Mouse (Mus musculus) bone marrow, adult 2 months (tissue): ENCODE measurements around the gene Satb1. TPM values are rescaled to one million over a fixed set of nuclear protein-coding genes. Genes with fewer than 3 reads are reported as not detected.
A peak's percentile ranks its signal among the peaks of the same experiment; 100 is the strongest.

Source experiments
- H3K27ac ChIP-seq: fragments of 200-500 bp; 2 replicates; pipeline ENCODE4 v1.5.1; 2012; ENCODE audit warnings: low read depth, mild to moderate bottlenecking, control low read depth, inconsistent platforms, low read length; ENCODE audit not compliant: control insufficient read depth, poor library complexity, insufficient read depth
- H3K4me1 ChIP-seq: fragments of 200-500 bp; 2 replicates; pipeline ENCODE4 v1.6.1; 2011; ENCODE audit warnings: low read length; ENCODE audit not compliant: control insufficient read depth, insufficient read depth
- H3K4me3 ChIP-seq: fragments of 200-500 bp; replicated peaks from 2 replicates; pipeline ENCODE3; 2011; ENCODE audit warnings: mild to moderate bottlenecking, low read depth, low read length, control low read depth; ENCODE audit not compliant: control insufficient read depth
- CTCF ChIP-seq: fragments of 200-500 bp; IDR thresholded peaks from 2 replicates; pipeline ENCODE4 v1.5.1; 2011; ENCODE audit warnings: low read length, control low read depth; ENCODE audit not compliant: control insufficient read depth, insufficient read depth
- POLR2A ChIP-seq: fragments of 200-500 bp; IDR thresholded peaks from 2 replicates; pipeline ENCODE4 v1.6.1; 2011; ENCODE audit warnings: low read depth, mild to moderate bottlenecking, control low read depth, low read length, borderline replicate concordance; ENCODE audit not compliant: control insufficient read depth
- WGBS: fragments of 180-500 bp; shearing (Covaris S2); methylation state at CpG from one replicate; pipeline ENCODE4 v1.1.7; 2018; 5-methylcytosine and 5-hydroxymethylcytosine counted together
- polyA plus RNA-seq: library from polyadenylated mRNA; stranded (reverse); fragments of >200 nt; gene quantifications from 2 replicates; pipeline ENCODE4 v1.2.4, GENCODE M21; 2011; ENCODE audit warnings: low replicate concordance; ENCODE audit not compliant: missing spikeins, insufficient read depth, insufficient read length

Gene Satb1
- polyA plus RNA-seq, 1 experiment, result 17.5 TPM

DNA sequence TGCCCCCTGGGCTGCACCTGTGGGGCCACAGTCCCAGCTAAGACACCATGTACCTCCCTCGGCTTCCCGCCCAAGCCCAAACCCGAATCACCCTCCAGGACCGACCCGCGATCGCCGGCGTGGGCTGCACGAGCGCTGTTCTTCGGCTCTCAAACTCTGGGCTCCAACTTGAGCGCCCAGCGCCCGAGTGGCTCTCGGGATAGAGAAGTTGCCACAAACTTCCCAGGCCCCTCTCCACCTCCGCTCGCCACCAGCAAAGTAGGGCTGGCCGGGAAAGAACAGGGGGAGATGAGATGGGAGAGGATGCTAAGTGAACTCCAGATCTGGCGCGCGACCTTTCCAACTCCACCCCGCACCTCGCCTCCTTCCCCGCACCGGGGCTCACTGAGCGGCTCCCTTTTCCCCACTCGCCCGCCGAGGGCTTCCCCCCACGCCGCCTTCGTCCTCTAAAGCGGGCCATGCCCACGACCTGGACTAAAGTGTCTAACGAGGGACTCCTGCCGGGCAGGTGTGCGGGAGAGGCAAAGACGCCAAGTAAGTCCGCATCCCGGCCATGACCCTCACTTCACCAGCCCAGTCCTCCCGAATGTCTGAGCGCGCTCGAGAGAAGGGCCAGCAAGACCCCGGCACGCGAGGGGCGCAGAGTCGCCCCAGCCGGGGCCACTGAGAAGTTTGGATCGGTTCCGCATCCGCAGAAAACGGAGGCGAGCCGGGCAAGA lies 1.2 kb downstream of the Satb1 start:
- WGBS, result under 1% methylated on average over 57 of the region's 57 CpGs

DNA sequence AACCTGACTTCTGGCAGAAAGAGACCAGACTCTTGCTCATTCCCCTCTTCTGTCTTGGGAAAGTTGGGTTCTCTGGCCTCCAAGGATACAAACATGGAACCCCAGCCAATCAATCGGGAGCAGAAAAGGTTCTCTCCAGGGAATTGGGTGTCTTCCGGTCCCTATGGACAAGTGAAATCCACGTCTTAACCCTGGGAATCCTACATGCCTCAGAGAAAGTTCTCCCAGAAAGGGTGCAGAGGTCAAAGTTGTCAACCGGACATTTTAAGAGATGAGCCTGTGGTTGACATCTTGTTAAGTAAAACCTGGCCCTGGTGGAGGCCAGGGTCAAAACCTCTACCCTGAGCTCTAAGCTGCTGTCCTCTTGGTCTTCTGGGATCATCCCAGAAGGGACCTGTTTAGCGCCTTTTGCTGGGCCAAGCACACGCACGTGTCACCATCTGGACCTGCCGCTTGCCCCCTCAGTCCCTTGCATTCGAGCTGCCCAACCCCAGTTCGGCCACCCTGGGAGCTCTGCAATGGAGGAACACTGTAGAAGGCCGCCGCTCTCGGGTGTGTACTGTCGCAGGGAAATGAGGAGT lies 1.9 kb downstream of the Satb1 start:
- WGBS, result 14% methylated on average over 14 of the region's 14 CpGs
- peak overlapping the region; percentile 92 for H3K27ac ChIP-seq
- TF ChIP-seq POLR2A (no peak), CTCF (no peak)
- no peaks in the 10 kb centered on the region; the same call in none of the 2 replicates for H3K4me1 ChIP-seq
- H3K4me3 ChIP-seq, result peak overlapping the region; percentile 94

More for the DNA sequence above, 1.2 kb downstream of the Satb1 start:
- TF ChIP-seq POLR2A, result no peak
- Histone ChIP-seq H3K27ac (peak overlapping the region; percentile 92), H3K4me3 (peak overlapping the region; percentile 94), H3K4me1 (no peaks in the 10 kb centered on the region; the same call in none of the 2 replicates)

DNA sequence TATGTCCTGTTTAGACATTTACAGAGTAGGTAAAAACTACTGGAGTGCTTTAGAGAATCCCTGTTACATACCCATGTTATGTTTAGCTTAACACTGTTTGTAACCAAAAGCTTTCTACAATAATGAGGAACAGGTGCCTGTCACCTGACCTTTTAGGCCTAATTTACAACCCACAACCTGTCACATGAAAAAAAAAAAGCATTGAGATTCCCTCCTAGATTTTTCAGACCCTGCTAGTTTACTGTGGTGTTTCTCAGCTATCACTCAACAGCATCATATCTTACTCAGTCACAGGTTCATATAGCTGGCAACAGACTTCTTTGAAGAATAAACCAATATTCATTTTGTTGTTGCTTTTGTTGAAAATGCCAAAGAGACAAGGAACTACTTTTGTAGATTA lies 3.7 kb downstream of the Satb1 start:
- H3K4me3 ChIP-seq, result no peak overlapping the region
- no peak for TF ChIP-seq CTCF
- no peak for TF ChIP-seq POLR2A
- no peak overlapping the region for H3K27ac ChIP-seq
- H3K4me1 ChIP-seq, result no peaks in the 10 kb centered on the region; the same call in none of the 2 replicates

DNA sequence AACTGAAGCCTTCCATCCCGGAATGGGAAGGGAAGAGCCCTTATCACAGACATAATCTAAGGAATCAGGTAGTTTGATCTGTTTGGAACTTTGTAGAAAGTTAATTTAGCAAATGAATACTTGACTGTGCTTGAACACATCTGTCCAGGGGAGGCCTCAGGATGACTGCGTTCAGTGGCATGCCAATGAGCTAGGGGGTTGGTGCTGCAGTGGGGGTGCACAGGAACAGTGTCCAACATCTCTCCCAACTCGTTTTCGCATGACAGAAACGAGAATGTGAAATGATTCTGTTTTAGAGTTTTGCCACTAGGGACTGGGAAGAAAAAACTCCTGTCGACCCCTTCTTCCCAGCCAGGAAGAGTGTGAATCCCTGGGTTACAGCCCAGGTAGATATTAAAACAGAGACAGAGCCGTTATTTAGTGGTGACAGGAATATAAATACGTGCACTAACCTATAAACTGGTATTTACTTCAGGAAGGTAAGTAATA lies 5.1 kb downstream of the Satb1 start:
- WGBS, result 52% methylated on average over 8 of the region's 8 CpGs
- no peak overlapping the region for H3K4me3 ChIP-seq
- no peak overlapping the region for H3K27ac ChIP-seq
- H3K4me1 ChIP-seq, result no peaks in the 10 kb centered on the region; the same call in 1 of the 2 replicates
- TF ChIP-seq CTCF (no peak), POLR2A (no peak)

DNA sequence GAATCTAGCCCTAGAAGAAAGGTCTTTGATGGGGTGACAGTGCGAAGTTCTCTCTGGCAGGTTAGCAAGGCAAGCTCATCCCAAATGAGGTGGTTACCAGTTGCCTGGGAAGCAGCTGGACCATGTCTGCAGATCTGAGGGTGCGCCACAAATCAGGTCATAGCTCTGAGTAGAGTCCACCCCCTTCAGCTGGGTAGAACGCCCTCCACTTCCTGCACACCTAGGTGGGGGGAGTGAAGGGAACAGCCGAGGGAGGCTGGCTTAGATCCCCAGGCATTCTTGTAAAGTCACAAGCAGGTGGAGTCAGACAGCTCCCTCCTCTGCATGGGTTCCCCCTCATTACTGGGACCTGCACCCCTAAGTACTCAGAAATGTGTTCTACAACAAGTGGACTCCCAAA lies 6.6 kb downstream of the Satb1 start:
- no peak for TF ChIP-seq POLR2A
- no peak for TF ChIP-seq CTCF
- Histone ChIP-seq H3K4me3 (no peak overlapping the region), H3K4me1 (no peaks in the 10 kb centered on the region; the same call in 1 of the 2 replicates), H3K27ac (no peak overlapping the region)
- WGBS, result 52% methylated on average over 4 of the region's 4 CpGs

DNA sequence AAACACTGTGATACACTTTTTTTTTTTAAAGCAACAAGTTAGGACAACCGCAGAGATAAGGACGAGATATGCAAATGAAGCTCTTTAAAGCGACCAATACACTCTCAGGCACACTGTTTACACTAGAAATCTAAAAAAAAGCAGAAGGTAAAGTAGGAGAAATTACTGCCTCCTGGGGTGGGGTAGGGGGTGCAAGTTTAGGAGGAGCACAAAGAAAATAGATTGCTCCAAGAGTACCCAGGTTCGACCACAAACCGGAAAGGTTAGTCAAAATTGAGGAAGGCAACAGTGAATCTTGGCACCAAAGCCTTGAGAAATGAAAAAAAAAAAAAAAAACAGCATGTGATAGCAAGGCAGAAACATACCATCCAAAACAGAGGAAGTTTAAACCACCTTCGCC lies 18.8 kb downstream of the Satb1 start:
- 1% methylated on average over 6 of the region's 6 CpGs for WGBS
- Histone ChIP-seq H3K4me3 (no peak overlapping the region), H3K27ac (no peak overlapping the region), H3K4me1 (no peaks in the 10 kb centered on the region)
- TF ChIP-seq POLR2A, result no peak
- no peak for TF ChIP-seq CTCF

DNA sequence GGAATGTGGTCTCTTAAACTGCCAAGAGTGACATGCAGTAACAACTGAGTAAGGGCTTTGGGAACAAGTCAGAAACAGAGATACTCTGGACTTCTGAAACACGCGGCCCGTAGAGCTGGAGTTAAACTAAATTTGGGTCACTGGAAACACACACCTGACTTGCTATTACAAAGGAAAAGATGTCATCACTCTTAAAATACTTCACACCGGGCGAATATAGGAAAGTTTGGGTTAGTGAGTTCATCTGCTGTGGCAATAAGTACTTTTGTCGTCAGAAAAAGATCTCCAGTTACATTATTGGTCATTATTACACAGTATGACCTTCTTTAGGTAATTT lies 19.3 kb downstream of the Satb1 start:
- WGBS, result under 1% methylated on average over 6 of the region's 6 CpGs
- Histone ChIP-seq H3K27ac (peak overlapping the region; percentile 76), H3K4me3 (peak overlapping the region; percentile 57), H3K4me1 (no peaks in the 10 kb centered on the region)
- TF ChIP-seq CTCF (no peak), POLR2A (no peak)

DNA sequence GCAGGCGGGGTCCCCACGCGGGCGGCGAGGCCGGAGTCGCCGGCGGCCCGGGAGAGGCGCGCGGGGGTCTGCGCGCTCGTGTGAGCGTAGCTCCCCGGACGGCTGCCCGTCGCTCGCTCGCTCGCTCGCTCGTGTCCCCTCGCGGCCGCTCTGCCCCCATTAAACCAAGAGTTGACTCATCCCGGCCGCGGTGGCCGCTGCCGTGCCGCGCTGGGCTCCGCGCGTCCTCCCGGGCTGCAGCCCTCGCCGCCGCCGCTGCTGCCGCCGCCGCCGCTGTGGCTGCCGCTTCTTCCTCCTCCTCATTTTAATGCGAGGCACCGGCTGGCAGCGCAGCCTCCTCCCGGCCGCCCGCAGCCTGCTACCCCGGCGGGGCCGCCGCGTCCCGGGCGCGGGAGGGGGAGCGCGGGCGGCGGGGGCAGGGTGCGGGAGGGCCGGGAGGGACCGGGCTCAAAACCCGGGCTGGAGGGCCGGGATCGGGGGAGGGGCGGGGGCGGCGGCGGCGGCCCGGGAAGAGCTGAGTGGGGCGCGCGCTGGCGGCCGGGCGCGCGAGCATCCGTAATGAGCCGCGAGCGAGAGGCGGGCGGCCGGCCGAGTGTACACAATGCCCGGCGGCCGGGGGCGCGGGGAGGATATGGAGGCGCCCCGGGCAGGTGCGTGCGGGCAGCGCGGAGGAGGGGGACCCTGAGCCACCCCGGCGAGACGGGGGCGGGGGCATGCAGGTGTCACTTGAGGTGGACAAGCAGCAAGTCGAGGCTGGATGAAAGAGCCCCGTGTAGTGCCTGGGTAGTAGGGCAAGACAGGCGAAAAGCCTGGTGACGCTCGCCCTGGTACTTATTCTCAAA lies 19.9 kb downstream of the Satb1 start:
- Histone ChIP-seq H3K27ac (peak overlapping the region; percentile 88), H3K4me3 (peak overlapping the region; percentile 67), H3K4me1 (no peaks in the 10 kb centered on the region)
- TF ChIP-seq POLR2A, result 0 out of 2 replicates have a peak, but pooled peaks have one; percentile 22
- no peak for TF ChIP-seq CTCF
- 2% methylated on average over 86 of the region's 115 CpGs for WGBS
